9 mouse cellular contexts compared by ENCODE assay signal in the genomic region with DNA sequence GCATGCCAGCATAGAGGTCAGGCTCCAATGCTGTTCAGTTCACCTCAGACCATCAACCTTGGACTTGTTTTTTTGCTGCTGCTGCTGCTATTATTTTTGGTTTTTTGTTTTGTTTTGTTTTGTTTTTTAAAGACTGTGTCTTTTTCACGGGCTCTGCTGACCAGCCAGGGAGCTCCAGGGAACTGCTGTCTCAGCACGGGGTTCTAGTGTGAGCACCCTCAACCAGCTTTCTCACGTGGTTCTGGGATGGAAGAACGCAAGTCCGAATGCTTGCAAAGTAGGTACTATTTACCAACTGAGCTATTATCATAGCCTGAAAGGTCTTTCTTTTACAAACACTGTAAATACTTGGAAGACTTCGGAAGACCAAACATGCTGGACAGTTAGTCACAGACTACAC.
A peak's percentile ranks its signal among the peaks of the same experiment; 100 is the strongest.
DNase-seq lines count a peak whose midpoint lies in the region; ATAC-seq and TF ChIP-seq lines count a peak whose summit lies in the region.
"Had no signal": no experiment of that assay in that cellular context is flagged by ENCODE, and none has a peak within 500 bp of the region (broad histone marks: within the 10 kb centered on the region; RNA-seq: fewer than 3 reads in every experiment).

No protein-coding gene starts in this region.

- peak overlapping the region; percentile 4; the same call in 1 of the 2 replicates for H3K4me2 ChIP-seq in lung, embryonic 16.5 days (ENCODE audit: low read depth, low read length)
- H3K4me2 ChIP-seq in hindbrain, embryonic 11.5 days (replicated peaks; ENCODE audit: low read depth, low read length), result no peak overlapping the region
- H3K4me2 ChIP-seq in limb, embryonic 13.5 days (replicated peaks), result peak overlapping the region; percentile 78; the same call in 1 of the 2 replicates
- no peak overlapping the region for H3K4me2 ChIP-seq in stomach, embryonic 14.5 days (replicated peaks; ENCODE audit: low read depth, low read length)

- ATAC-seq in lung, embryonic 16.5 days (ENCODE audit: low read depth), result no peak
- no peak for ATAC-seq in hindbrain, embryonic 11.5 days (ENCODE audit: low FRiP score)
- ATAC-seq in limb, embryonic 13.5 days (ENCODE audit: low FRiP score, low read depth), result no peak
- ATAC-seq in stomach, embryonic 14.5 days (ENCODE audit: insufficient number of reproducible peaks, insufficient read depth, low FRiP score, low read depth), result no peak
- ATAC-seq: inflammation-experienced regulatory T-cells, adult 6 months had no signal

- H3K27me3 ChIP-seq in lung, embryonic 16.5 days (ENCODE audit: control insufficient read depth, insufficient read depth, low read depth, low read length), result no peaks in the 10 kb centered on the region
- H3K27me3 ChIP-seq in hindbrain, embryonic 11.5 days (ENCODE audit: control insufficient read depth, insufficient read depth, low read length), result no peaks in the 10 kb centered on the region
- H3K27me3 ChIP-seq in limb, embryonic 13.5 days, result no peaks in the 10 kb centered on the region
- H3K27me3 ChIP-seq in stomach, embryonic 14.5 days (ENCODE audit: control insufficient read depth, insufficient read depth, low read length), result no peaks in the 10 kb centered on the region
- no peaks in the 10 kb centered on the region for H3K27me3 ChIP-seq in thymus, adult 2 months (ENCODE audit: control insufficient read depth, insufficient read depth, low read length)

- H3K9me3 ChIP-seq in lung, embryonic 16.5 days (ENCODE audit: control insufficient read depth, low read length), result no peaks in the 10 kb centered on the region
- H3K9me3 ChIP-seq in hindbrain, embryonic 11.5 days (ENCODE audit: control insufficient read depth, low read length), result no peaks in the 10 kb centered on the region
- H3K9me3 ChIP-seq in limb, embryonic 13.5 days, result no peaks in the 10 kb centered on the region
- no peaks in the 10 kb centered on the region for H3K9me3 ChIP-seq in stomach, embryonic 14.5 days (ENCODE audit: control insufficient read depth, low read depth, low read length)

- 49% methylated on average over 6 of the region's 6 CpGs for WGBS in lung, embryonic 16.5 days
- 80% methylated on average over 6 of the region's 6 CpGs for WGBS in hindbrain, embryonic 11.5 days
- WGBS in limb, embryonic 13.5 days, result 65% methylated on average over 6 of the region's 6 CpGs
- 69% methylated on average over 6 of the region's 6 CpGs for WGBS in stomach, embryonic 14.5 days
- 75% methylated on average over 6 of the region's 6 CpGs for WGBS in thymus, adult 2 months

- no peak for DNase-seq in lung, postnatal 10 days
- DNase-seq in hindbrain, embryonic 11.5 days (ENCODE audit: low spot score), result no peak
- no peak for DNase-seq in cerebellum, postnatal 14 days
- no peak for DNase-seq in embryo, embryonic 9.5 days (ENCODE audit: extremely low spot score)
- no peak for DNase-seq in thymus, adult 2 months

- H3K36me3 ChIP-seq in lung, embryonic 16.5 days (ENCODE audit: control insufficient read depth, insufficient read depth, low read length), result peaks cover 4% of the 10 kb centered on the region; the same call in 1 of the 2 replicates
- no peaks in the 10 kb centered on the region for H3K36me3 ChIP-seq in hindbrain, embryonic 11.5 days (ENCODE audit: control insufficient read depth, insufficient read depth, low read length)
- peaks cover 5% of the 10 kb centered on the region for H3K36me3 ChIP-seq in limb, embryonic 13.5 days
- no peaks in the 10 kb centered on the region for H3K36me3 ChIP-seq in stomach, embryonic 14.5 days (ENCODE audit: control insufficient read depth, insufficient read depth, low read length)
- H3K36me3 ChIP-seq in thymus, adult 2 months (ENCODE audit: control insufficient read depth, insufficient read depth, low read length), result no peaks in the 10 kb centered on the region

- H3K4me1 ChIP-seq in lung, embryonic 16.5 days (replicated peaks; ENCODE audit: control insufficient read depth, insufficient read depth, low read length), result peaks cover 87% of the 10 kb centered on the region
- peaks cover 32% of the 10 kb centered on the region for H3K4me1 ChIP-seq in hindbrain, embryonic 11.5 days (replicated peaks; ENCODE audit: control insufficient read depth, insufficient read depth, low read length)
- H3K4me1 ChIP-seq in limb, embryonic 13.5 days, result peaks cover 97% of the 10 kb centered on the region
- peaks cover 72% of the 10 kb centered on the region for H3K4me1 ChIP-seq in stomach, embryonic 14.5 days (ENCODE audit: control insufficient read depth, insufficient read depth, low read length)
- H3K4me1 ChIP-seq in thymus, adult 2 months (replicated peaks; ENCODE audit: control insufficient read depth, insufficient read depth, low read length), result peaks cover 60% of the 10 kb centered on the region

- H3K27ac ChIP-seq in lung, embryonic 16.5 days (ENCODE audit: low read length), result peak overlapping the region; percentile 100
- H3K27ac ChIP-seq in hindbrain, embryonic 11.5 days (ENCODE audit: low read depth, low read length), result peak overlapping the region; percentile 89; the same call in 1 of the 2 replicates
- H3K27ac ChIP-seq in limb, embryonic 13.5 days, result peak overlapping the region; percentile 98
- peak overlapping the region; percentile 100 for H3K27ac ChIP-seq in stomach, embryonic 14.5 days (ENCODE audit: low read length)
- no peak overlapping the region for H3K27ac ChIP-seq in thymus, adult 2 months (ENCODE audit: control insufficient read depth, insufficient read depth, low read length)

- peak overlapping the region; percentile 77 for H3K9ac ChIP-seq in lung, embryonic 16.5 days (ENCODE audit: low read length)
- no peak overlapping the region for H3K9ac ChIP-seq in hindbrain, embryonic 11.5 days (ENCODE audit: low read depth, low read length)
- no peak overlapping the region for H3K9ac ChIP-seq in limb, embryonic 13.5 days
- H3K9ac ChIP-seq in stomach, embryonic 14.5 days (replicated peaks; ENCODE audit: low read depth, low read length), result no peak overlapping the region; the same call in 1 of the 2 replicates

- no peak for TF ChIP-seq CTCF in thymus, adult 2 months (IDR thresholded peaks at IDR 0.05; ENCODE audit: borderline replicate concordance, control insufficient read depth, extremely low read depth, insufficient read depth, low read length, poor library complexity)

- TF ChIP-seq POLR2A in thymus, adult 2 months (IDR thresholded peaks at IDR 0.05; ENCODE audit: control insufficient read depth, extremely low read depth, insufficient read depth, low read length, poor library complexity), result no peak

- no peak overlapping the region for H3K4me3 ChIP-seq in lung, embryonic 16.5 days (ENCODE audit: low read length)
- no peak overlapping the region for H3K4me3 ChIP-seq in hindbrain, embryonic 11.5 days (ENCODE audit: low read depth, low read length)
- no peak overlapping the region for H3K4me3 ChIP-seq in limb, embryonic 13.5 days
- no peak overlapping the region for H3K4me3 ChIP-seq in stomach, embryonic 14.5 days (ENCODE audit: low read depth, low read length)
- H3K4me3 ChIP-seq in thymus, adult 2 months (ENCODE audit: control insufficient read depth, insufficient read depth, low read length), result no peak overlapping the region

Comparison
In these comparisons a context has a peak if more than half of its experiments do, and no peak if none do; other contexts are left out.
1. H3K4me2 ChIP-seq: peak in lung, embryonic 16.5 days (single experiment) and limb, embryonic 13.5 days (single experiment); none in hindbrain, embryonic 11.5 days (single experiment) and stomach, embryonic 14.5 days (single experiment).